Mouse (Mus musculus) heart, adult 8-10 months (tissue): Measurements from ENCODE around the gene Cacna2d1. TPM values are rescaled to one million over a fixed set of nuclear protein-coding genes. Genes with fewer than 3 reads are reported as not detected.

Source experiments
- DNase-seq: peaks from one replicate; pipeline ENCODE4 v3.0.0; 2022; ENCODE audit warnings: low spot score
- total RNA-seq, 4 experiments: library from RNA; stranded (reverse); gene quantifications; 2 replicates each; pipeline ENCODE4 v1.2.4; 2022

The Cacna2d1 gene
- total RNA-seq, 4 experiments from 2014 or later = 80.2 to 106 (median 94.4) TPM

- no peak for DNase-seq
These were observed 48.1 kb downstream of the Cacna2d1 start for GRCm38 (mm10) chr5:15982573-15982972.

- no peak for DNase-seq
These were observed 48.9 kb downstream of the Cacna2d1 start for GRCm38 (mm10) chr5:15983354-15983753.

- DNase-seq = no peak
These were observed 50.9 kb downstream of the Cacna2d1 start for GRCm38 (mm10) chr5:15985228-15985858.

GRCm38 (mm10) chr5:15985901-15986300, 51.4 kb downstream of the Cacna2d1 start:
- DNase-seq = no peak

- no peak for DNase-seq
These were observed 57.1 kb downstream of the Cacna2d1 start for GRCm38 (mm10) chr5:15991428-15992139.

- DNase-seq = no peak
These were observed 58.9 kb downstream of the Cacna2d1 start for GRCm38 (mm10) chr5:15993252-15993944.

- DNase-seq = no peak
These were observed 62.7 kb downstream of the Cacna2d1 start for GRCm38 (mm10) chr5:15997190-15997589.

GRCm38 (mm10) chr5:15997769-15998168, 63.3 kb downstream of the Cacna2d1 start:
- DNase-seq = no peak

- DNase-seq = no peak
These were observed 66.4 kb downstream of the Cacna2d1 start for GRCm38 (mm10) chr5:16000917-16001316.

- DNase-seq = no peak
These were observed 68.1 kb downstream of the Cacna2d1 start for GRCm38 (mm10) chr5:16002431-16003063.

- DNase-seq = no peak
These were observed 69.8 kb downstream of the Cacna2d1 start for GRCm38 (mm10) chr5:16004305-16004704.

- DNase-seq = peak; percentile 20
These were observed 72.5 kb downstream of the Cacna2d1 start for GRCm38 (mm10) chr5:16006964-16007363.

GRCm38 (mm10) chr5:16013649-16014048, 79.2 kb downstream of the Cacna2d1 start:
- no peak for DNase-seq

- no peak for DNase-seq
These were observed 79.9 kb downstream of the Cacna2d1 start for GRCm38 (mm10) chr5:16014392-16014791.

GRCm38 (mm10) chr5:16024626-16025417, 90.3 kb downstream of the Cacna2d1 start:
- no peak for DNase-seq

GRCm38 (mm10) chr5:16028881-16029280, 94.4 kb downstream of the Cacna2d1 start:
- no peak for DNase-seq

- DNase-seq = no peak
These were observed 95.0 kb downstream of the Cacna2d1 start for GRCm38 (mm10) chr5:16029481-16029880.

- no peak for DNase-seq
These were observed 99.1 kb downstream of the Cacna2d1 start for GRCm38 (mm10) chr5:16033569-16033968.

- no peak for DNase-seq
These were observed 100.8 kb downstream of the Cacna2d1 start for GRCm38 (mm10) chr5:16035259-16035658.

- DNase-seq = no peak
These were observed 110.8 kb downstream of the Cacna2d1 start for GRCm38 (mm10) chr5:16045147-16045878.
